Mouse (Mus musculus) T-helper 17 cell (primary cell): ENCODE results near the gene Fem1b.

Experiments
- in situ Hi-C, 2 experiments: fragments of 300-600 bp; cut with MboI, MseI; formaldehyde crosslinking; loops; 1 replicate in 1 of 2; 2 replicates in 1 of 2; pipeline ENCODE4 v1.15.1; 2025; ENCODE audit warnings: high pct_unique_total_duplicates in 2 of 2

The Fem1b gene

DNA sequence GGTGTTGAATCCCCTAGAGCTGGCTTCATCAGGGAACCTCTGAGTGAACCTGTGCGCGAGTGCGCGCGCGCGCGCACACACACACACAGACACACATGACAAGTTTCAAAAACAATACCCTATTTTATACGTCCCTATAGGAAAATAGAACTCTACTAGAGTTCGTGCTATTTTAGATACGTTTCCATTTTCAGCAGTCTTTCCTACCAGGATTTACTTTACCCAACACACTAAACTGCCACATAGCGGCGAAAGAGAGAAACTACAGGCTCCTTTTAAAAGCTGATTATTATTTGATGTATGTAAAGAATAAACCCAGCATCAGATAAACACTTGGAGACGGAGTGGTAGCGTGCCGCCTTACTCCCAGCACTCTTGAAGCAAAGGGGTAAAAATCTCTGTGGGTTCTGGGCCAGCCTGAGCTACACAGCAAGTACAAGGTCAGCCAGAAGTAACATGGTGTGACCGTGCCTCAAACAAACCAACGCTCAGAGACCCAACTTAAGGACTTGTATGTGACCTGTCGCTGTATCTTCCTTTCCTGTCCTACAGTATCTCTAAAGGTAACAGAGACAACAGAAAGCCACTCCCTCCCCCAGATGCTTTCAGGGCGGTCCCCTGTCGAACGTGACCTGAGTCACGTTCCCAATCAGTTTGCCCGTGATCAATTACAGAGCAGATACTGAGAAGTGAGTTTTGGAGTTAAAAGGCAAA, 16.4 kb upstream of the Fem1b start:
- in situ Hi-C loops, result no loop called here

DNA sequence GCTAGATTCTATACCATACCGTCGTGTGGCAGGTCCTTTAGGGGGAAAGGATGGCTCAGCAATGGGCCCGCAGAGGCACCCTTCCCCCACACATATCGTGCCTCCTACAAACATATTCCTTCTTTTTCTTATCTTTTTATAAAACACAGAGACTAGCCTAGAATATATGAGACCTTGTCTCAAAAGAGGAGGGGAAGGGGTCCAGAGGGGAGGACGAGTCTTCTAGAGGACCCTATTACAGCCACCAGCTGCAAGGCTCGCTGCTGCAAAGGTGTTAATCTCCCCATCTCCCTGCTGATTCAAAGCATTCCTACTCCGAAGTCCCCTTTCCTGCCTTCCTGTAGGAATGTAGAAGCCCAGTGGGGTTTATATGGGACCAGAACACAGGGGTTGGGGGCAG, 14.7 kb upstream of the Fem1b start:
- in situ Hi-C loops, result no loop called here

DNA sequence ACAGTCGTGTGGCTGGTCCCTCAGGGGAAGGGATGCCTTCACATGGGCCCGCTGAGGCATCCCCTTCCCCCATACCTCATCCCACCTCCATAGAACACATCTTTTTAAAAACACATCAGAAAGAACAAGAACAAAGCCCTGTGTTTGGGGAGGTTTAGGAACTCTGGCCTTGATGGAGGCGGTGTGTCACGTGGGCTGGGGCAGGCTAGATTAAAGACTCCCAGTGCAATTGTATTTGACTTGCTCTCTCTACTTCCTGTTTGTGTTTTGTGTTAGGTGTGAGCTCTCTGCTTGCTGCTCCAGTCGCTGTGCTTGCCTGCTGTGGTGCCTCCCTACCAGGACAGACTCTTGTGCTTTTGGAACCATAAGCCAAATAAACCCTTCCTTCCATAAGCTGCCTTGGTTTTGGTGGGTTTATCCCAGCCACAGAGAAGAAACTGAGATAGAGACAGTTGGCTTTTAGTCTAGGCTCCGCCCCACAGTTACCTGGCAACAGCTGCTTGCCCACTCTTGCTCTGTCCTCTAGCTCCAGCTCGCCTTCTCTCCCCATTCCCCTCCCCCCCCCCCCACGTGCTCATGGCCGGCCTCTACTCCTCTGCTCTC, 14.2 kb upstream of the Fem1b start:
- in situ Hi-C loops, result no loop called here

DNA sequence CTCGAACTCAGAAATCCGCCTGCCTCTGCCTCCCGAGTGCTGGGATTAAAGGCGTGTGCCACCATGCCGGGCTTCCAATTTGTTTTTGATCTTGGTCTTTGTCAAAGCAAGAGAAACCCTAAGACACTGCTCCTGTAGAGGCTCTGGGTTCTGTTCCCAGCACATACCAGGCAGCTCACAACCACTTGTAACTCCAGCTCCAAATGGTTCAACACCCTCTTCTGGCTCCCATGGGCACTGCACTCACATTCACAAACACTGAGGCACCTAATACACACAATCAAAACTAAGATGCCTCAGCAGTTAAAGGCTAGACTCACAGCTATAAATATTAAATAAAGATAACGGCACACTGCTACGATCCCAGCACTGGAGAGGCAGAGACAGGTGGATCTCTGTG, 10.1 kb upstream of the Fem1b start:
- in situ Hi-C loops, result no loop called here

DNA sequence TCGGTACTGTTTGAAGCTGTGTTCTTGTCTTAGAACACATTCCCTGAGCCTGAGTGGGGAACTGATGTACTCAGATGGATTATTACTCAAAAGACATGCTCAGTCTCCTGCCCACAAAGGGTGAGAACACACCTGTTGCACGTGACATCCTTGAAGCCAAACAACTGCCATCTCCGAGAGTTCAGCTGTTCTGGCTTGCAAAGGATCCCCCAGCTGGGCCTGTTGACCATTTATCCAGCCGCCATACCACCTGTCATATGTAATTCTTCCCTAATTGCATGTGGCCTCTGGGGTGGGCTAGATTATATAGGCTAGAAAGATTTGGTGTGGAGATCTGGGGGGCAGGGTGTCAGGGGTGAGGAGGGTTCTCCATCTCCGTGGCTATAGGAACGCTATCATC, 9.1 kb upstream of the Fem1b start:
- in situ Hi-C loops, result no loop called here

DNA sequence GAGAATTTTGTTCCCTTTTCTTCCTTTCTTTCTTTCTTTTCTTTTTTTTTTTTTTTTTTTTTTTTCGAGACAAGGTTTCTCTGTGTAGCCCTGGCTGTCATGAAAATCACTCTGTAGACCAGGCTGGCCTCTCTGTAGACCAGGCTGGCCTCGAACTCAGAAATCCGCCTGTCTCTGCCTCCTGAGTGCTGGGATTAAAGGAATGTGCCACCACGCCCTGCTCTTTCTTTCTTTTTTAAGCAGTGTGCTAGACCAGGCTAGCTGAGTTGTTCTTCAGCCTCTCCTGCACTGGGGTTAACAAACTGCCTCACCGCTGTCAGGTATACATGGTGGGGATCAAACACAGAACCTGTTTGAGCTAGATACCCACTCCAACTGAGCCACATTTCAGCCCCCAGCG, 8.2 kb upstream of the Fem1b start:
- in situ Hi-C loops, result loop anchor here in 1 of 2 experiments (10.0 kb wide), 1 partner anchor 575 kb away; the partner anchor contains the start of gene 2300009A05Rik

DNA sequence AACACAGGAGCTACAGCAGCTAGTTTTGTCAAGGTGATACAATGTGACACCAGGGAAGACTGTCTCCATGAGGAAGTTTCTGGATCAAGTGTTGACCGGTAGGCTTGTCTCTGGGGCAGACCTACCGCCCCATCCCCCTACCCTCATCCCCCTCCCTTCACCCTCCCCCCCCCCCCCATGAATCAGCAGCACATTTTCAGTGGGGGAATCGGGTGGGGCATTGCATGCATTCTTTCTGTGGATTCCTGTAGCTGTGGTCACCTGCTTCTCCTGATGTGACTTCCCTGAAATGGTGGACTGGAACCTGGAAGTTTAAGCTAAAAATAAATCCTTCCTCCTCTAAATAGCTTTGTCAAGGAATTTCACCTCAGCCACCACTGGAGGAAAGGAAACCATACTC, 7.8 kb upstream of the Fem1b start:
- in situ Hi-C loops, result loop anchor here in 1 of 2 experiments (10.0 kb wide), 1 partner anchor 575 kb away; the partner anchor contains the start of gene 2300009A05Rik

DNA sequence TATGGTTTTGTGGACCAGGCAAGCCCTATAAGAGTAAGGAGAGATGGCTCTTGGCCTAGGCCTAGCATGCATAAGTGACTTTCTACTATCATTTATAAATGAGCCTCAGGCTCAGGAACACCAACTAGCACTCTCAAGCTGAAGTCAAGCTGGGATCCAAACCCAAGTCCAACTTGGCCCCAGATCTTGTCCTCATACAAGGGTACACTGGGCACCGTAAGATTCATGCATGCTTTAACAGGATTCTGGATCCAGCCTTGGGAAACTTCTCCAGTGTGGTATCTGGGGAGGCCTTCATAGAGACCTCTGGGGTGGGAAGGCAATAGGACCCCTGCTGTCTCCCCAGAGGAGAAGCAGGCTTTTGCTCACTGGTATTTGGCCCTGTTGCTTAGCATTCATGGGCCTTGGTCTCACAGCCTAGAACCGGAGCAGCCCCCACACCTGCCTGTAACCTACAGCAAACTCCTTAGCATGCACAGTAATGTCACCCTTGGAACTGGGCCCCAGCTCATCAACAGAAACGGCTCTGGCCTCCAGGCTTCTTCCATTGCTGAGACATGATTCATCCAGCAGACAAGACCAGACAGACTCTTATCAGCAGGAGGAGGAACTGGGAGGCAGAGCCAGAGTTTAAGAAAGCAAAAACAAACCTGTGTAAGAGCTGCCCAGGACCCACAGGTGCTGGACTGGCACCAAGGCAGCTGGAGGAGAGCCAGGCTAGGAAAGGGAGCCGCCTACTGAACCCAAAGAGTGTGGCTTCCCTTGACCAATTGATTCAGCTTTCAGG, 6.3 kb upstream of the Fem1b start:
- in situ Hi-C loops, result loop anchor here in 1 of 2 experiments (10.0 kb wide), 1 partner anchor 577 kb away; the partner anchor contains the start of gene 2300009A05Rik

DNA sequence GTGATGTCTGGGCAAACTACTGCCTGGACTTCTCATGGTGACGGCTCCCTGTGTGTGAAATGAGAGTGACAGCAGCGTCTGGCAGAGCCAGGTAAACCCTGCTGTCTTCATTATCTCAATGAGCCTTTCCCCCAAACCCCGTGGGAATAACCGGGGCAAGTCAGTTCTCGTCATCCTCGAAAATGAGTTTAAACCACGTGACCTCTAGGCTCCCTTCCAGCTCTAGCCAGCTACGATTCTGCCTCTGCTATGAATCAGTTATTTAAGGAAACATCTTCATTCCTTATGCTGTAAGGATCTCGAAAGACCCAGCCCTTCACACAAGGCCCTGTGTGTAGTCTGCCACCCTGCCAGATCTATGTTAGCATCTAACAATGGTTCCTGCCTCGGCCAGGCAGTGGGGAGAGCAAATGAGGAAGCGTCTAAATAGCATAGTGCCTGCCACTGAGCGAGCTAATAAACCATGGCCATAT, 5.4 kb upstream of the Fem1b start:
- in situ Hi-C loops, result loop anchor here in 1 of 2 experiments (10.0 kb wide), 1 partner anchor 578 kb away; the partner anchor contains the start of gene 2300009A05Rik

DNA sequence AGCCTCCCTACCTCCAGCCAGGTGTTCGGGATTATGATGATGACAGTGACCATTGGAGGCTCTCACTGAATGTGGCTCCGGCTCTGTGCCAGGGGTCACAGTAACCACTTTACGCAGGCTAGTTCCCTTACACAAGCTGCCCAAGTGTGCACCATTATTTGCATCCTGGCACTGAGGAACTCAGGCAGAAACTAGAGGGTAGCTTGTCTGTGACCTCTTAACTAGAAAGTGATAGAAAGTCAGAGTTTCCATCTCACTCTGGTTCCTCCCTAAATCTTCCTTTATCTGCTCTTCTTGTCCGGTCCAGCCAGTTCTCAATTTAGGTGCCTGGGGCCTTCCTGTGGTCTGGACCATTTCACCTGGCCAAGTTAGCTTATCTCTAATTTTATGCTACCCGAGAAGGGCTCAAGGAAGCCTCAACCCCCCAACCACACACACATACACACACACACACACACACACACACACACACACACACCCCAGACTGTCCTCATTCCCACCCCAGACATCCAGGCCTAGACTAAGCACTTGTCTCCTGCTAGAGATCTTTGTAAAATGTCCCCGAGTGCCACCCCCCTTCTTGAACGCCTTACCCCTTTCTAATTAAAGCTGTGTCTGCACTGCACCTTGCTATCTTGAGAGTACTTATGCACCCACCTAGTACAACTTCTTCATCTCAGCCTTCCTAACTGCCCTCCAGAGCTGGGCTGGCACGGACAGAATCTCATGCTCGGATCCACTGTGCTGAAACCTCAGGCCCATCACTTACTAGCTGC, 4.8 kb upstream of the Fem1b start:
- in situ Hi-C loops, result loop anchor here in 1 of 2 experiments (10.0 kb wide), 1 partner anchor 578 kb away; the partner anchor contains the start of gene 2300009A05Rik

DNA sequence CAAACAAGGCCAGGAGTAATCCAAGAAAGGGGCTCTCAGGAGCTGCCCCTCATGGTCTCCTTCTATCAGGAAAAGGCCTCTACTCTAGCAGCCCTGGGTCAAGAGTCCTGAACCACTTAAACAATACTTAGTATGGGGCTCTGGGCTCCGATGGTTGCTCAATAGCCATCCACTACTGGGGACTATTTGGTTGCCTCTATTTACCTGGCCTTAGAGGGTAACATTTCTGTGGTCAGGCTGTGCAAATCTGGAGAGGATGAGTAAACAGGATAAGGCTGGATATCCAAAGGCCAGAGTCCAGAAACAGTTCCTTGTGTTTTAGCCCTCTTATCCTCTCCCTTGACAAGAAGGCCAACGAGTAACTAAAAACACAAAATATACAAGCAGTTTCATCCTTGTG, 3.0 kb upstream of the Fem1b start:
- in situ Hi-C loops, result loop anchor here in 1 of 2 experiments (10.0 kb wide), 1 partner anchor 580 kb away; the partner anchor contains the start of gene 2300009A05Rik

DNA sequence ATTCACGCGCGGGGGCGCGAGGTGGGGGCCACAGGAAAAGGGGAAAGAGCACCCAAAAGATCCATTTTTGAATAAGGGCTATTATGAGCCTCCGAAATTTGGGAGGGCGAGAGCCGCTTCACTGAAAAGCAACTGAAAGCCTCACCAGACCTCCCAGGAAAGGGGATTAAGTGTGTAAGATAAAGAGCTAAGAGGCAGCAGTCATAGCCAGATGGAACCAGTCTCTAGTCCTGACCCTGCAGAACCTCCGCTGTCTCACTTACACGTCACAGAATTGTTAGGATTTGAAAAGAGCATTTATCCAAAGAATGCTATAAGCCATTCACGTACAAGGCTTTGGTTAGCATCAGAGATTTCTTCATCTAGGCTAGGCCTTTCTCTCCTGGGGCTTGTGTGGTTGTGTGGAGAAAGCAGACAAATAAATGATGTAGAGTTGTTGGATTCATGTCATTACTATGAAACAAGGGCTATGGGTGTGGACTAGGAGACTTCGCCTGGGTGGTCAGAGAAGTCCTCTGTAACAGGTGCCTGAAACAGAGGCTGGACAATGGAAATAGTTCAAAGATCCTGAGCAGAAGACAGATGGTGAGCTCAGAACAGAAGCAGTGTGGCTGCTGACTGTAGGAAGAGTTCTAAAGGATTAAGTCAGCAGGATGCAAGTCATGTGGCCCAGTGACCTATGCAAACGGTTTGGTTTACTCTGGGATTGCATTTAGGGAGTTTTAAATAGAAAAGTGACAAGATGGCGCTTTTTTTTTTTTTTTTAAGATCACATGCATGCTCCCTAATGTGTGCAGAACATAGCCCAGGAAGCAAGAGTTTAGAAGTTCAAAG, 699 bp upstream of the Fem1b start:
- in situ Hi-C loops, result loop anchor here in 1 of 2 experiments (10.0 kb wide), 1 partner anchor 582 kb away; the partner anchor contains the start of gene 2300009A05Rik

DNA sequence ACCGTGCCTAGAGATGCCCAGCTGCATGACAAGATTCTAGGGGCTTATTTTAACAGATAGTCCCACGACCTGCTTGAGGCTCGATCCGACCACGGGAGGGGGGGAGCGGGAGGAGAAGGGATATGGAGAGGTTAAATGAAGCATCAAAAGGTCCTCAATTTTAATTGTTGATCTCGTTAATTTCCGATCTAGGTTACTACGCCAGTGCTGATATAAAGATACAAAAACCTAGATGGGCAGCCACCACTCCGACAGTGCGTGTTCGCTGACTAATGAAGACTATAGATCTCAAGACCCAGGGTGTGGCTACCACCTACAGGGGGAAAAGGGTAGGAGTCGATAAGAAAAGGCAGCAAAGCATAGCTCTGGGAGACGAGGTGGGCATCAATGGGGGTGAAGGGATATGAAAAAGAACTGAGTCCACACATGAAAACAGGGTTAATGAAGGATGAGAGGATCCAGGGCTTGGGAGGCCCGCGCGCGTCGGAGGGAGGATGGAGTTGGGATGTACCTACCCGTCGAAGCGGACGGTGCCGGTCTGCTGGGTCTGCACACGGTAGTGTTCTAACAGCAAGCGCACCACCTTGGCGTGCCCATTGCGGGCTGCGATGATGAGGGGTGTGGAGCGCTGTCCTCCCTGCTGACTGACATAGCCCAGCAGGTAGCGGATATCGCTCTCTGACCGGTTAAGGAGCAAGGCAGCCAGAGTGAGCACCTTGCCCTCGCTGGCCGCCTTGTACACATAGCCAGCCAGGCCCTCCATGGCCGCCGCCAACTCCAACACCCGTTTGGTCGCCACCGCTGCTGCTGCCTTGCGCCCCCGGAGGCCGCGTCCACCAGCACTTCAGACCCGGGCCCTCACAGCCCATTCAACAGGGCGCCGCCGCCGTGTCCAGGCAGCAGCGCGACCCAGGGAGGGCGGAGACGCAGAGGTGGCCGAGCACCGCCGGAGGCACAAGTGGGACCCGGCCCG, 905 bp downstream of the Fem1b start:
- in situ Hi-C loops, result loop anchor here in 1 of 2 experiments (10.0 kb wide), 1 partner anchor 584 kb away; the partner anchor contains the start of gene 2300009A05Rik

DNA sequence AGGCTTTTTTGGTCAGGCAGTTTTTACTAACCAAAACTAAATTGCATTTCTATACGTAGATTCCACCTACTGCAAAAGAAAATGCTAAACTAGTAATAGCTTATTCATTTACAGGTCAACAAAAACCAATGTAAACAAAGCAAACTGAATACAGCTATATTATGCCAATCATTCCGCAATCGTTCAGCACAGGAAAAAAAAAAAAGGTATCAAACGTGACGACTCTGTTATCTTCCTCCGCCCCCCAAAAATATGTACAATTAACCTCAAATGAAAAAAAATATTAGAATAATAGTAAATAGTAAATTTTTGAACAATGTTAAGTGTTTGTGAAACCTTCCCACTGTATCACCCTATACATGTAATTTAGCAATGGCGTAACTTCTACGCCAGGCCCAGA, 1.6 kb downstream of the Fem1b start:
- in situ Hi-C loops, result loop anchor here in 1 of 2 experiments (10.0 kb wide), 1 partner anchor 585 kb away; the partner anchor contains the start of gene 2300009A05Rik

DNA sequence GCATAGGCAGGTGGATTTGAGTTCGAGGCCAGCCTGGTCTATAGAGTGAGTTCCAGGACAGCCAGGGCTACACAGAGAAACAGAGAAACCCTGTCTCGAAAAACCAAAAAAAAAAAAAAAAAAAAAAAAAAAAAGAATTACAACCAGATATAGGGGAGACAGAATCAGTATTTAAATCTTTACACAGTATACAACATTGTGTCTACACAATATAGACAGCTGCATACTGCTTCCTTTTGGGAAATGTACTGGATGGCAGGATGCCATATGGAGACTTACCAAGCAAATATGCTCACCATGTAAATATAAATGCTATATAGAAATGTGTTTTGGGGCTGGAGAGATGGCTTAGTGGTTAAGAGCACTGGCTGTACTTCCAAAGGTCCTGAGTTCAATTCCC, 12.5 kb downstream of the Fem1b start:
- in situ Hi-C loops, result loop anchor here in 1 of 2 experiments (25.0 kb wide), 1 partner anchor 512 kb away; the partner anchor contains the start of gene Spesp1

DNA sequence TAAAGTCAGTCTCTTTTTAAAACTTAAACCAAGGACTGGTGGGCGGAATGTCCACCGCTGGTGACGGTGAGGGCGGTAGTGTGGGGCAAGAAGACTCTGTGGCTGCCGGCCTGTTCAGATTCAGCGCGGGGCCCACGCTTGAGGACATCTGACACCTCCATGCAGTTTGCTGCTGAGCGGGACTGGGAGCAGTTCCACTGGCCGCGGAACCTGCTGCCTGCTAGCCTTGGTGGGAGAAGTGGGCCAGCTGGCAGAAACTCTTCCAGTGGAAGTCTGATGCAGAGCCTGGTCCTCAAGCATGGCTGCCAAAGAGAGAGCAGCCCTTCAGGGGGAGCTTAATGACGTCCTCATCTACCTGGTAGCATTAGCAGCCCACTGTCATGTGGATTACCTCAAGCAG, 21.9 kb downstream of the Fem1b start:
- in situ Hi-C loops, result loop anchor here in 1 of 2 experiments (25.0 kb wide), 1 partner anchor 503 kb away; the partner anchor contains the start of gene Spesp1

DNA sequence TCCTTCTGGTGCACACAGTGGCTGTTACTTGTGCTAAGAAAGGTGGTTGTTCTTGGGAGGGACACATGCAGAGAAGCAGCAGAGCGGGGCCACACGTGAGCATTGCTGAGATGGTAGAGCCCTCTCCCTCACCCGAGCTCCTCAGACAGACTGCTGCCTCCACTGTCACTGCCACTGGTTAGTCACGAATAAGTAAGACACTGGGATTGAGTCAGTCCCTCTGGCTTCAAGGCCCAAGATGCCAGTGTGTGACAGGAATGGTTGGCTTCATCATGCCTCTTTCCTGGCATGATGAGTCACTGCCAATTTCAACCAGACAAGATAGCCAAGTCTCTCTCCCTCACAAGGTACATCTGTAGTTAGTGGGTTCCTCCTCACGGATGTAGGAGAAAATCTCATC, 25.0 kb downstream of the Fem1b start:
- in situ Hi-C loops, result loop anchor here in 1 of 2 experiments (25.0 kb wide), 1 partner anchor 499 kb away; the partner anchor contains the start of gene Spesp1

DNA sequence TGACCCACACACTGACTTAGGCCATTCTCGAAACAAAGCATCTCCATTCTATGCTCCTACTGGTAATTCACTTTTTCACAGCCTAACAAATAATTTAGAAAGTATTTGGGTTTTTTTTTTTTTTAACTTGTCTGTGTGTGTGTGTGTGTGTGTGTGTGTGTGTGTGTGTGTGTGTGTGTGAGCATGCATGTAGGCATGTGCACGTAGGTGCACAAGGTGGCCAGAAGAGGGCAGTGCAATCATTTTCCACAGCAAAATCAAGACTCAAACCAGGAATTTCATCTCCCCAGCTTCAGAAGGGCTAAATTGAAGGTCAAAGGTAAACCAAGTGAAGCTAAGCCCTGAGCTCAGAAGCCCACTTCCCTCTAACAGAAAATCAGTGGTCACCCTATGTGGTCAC, 27.5 kb downstream of the Fem1b start:
- in situ Hi-C loops, result loop anchor here in 1 of 2 experiments (25.0 kb wide), 1 partner anchor 497 kb away; the partner anchor contains the start of gene Spesp1
